Mouse (Mus musculus) intestine, postnatal 0 days (tissue): ENCODE results near the gene Cadps2. TPM values are rescaled to one million over a fixed set of nuclear protein-coding genes. Genes with fewer than 3 reads are reported as not detected.
A peak's percentile ranks its signal among the peaks of the same experiment; 100 is the strongest.

Experiments used
- ATAC-seq: fragments of 200-750 bp; cut with Nextera tagmentation; 2 replicates; pipeline ENCODE4 v1.8.0; 2017; ENCODE audit warnings: mild to moderate bottlenecking, moderate TSS enrichment, moderate library complexity
- H3K27ac ChIP-seq: fragments of 300-500 bp; sonication (generic); 2 replicates; pipeline ENCODE4 v1.5.1; 2014; ENCODE audit warnings: mild to moderate bottlenecking, low read depth, low read length, moderate library complexity
- H3K27me3 ChIP-seq: fragments of 300-500 bp; sonication (generic); replicated peaks from 2 replicates; pipeline ENCODE4 v1.6.1; 2014; ENCODE audit warnings: low read length, mixed read lengths; ENCODE audit not compliant: control insufficient read depth, insufficient read depth
- H3K36me3 ChIP-seq: fragments of 300-500 bp; sonication (generic); 2 replicates; pipeline ENCODE4 v1.6.1; 2014; ENCODE audit warnings: mild to moderate bottlenecking, moderate library complexity; ENCODE audit not compliant: control insufficient read depth, insufficient read depth
- H3K4me1 ChIP-seq: fragments of 300-500 bp; sonication (generic); replicated peaks from 2 replicates; pipeline ENCODE4 v1.6.1; 2014; ENCODE audit warnings: antibody characterized with exemption, low read length, mixed read lengths; ENCODE audit not compliant: control insufficient read depth, insufficient read depth
- H3K4me2 ChIP-seq: fragments of 300-500 bp; sonication (generic); replicated peaks from 2 replicates; pipeline ENCODE4 v1.6.1; 2014; ENCODE audit warnings: low read depth, mild to moderate bottlenecking, moderate library complexity
- H3K4me3 ChIP-seq: fragments of 300-500 bp; sonication (generic); 2 replicates; pipeline ENCODE4 v1.5.1; 2014; ENCODE audit warnings: low read depth, low read length
- H3K9ac ChIP-seq: fragments of 300-500 bp; sonication (generic); 2 replicates; pipeline ENCODE4 v1.6.1; 2014; ENCODE audit warnings: mild to moderate bottlenecking, low read depth, low read length
- H3K9me3 ChIP-seq: fragments of 300-500 bp; sonication (generic); 2 replicates; pipeline ENCODE4 v1.6.1; 2016; ENCODE audit warnings: mixed run types; ENCODE audit not compliant: control insufficient read depth
- CTCF ChIP-seq: sonication (generic); IDR thresholded peaks from 2 replicates; pipeline ENCODE4 v1.5.1; 2016; ENCODE audit warnings: low read depth, mild to moderate bottlenecking, control low read depth, antibody characterized with exemption, moderate library complexity
- WGBS: fragments of 180-500 bp; shearing (Covaris S2); extraction: QIAGEN DNeasy Blood & Tissue Kit; methylation state at CpG from one replicate; pipeline ENCODE4 v1.1.7; 2014; 5-methylcytosine and 5-hydroxymethylcytosine counted together
- polyA plus RNA-seq: library from polyadenylated mRNA; unstranded; fragments of >200 nt; fragmentation: Nextera tagmentation; extraction: Ambion mirVana; gene quantifications from 2 replicates; pipeline ENCODE4 v1.2.1, GENCODE M21; 2015

The Cadps2 gene
- polyA plus RNA-seq, 1 experiment from 2014 or later: 1.3 TPM

DNA sequence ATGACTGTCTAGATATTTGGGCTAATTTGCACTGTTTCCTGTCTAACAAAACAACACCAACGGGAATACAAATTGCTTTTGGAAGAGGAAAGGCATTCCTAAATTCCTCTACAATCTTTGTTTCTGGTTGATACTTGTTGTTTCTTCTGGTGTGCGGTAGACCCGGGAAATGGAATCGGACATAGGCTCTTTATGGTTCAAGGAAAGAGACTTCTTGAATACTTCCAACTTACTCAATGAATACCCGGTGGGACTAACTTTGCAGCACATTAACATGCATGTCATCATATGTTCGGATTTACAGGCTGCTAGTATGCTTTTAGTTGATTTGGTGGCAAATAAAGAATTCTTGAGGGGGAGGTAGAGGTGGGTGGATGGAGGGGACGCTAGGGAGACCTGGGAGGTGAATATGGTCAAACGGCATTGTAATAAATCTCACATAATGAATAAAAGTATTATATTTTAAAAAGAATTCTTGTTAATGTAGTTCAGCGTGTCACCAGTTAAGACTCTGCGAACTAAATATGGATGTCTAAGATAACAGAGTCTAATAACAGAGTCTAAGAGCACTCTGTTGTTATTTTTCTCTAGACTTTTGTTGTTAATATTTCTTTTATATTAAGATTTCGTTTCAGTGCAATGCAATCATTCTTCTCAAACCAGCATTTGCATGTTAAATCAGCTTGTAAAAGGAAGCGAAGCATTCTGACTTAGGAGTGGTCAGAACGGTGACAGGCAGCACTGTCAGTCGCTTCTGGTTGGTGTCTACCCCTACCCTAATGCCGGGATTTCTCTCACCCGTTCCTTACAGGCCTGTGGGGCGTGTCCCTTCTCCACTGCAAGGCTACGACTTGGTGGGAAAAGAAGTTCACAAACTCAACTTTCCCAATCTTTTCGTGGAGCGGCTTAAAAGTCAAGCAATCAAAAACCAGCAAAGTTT lies 586.8 kb downstream of the Cadps2 start:
- no peak overlapping the region for H3K9ac ChIP-seq
- 4% methylated on average over 20 of the region's 20 CpGs for WGBS
- peaks cover 89% of the 10 kb centered on the region for H3K27me3 ChIP-seq
- H3K9me3 ChIP-seq: no peaks in the 10 kb centered on the region
- TF ChIP-seq CTCF: no peak
- H3K4me2 ChIP-seq: no peak overlapping the region
- H3K4me3 ChIP-seq: no peak overlapping the region
- ATAC-seq: no peak
- no peaks in the 10 kb centered on the region for H3K4me1 ChIP-seq
- no peak overlapping the region for H3K27ac ChIP-seq
- no peaks in the 10 kb centered on the region for H3K36me3 ChIP-seq

DNA sequence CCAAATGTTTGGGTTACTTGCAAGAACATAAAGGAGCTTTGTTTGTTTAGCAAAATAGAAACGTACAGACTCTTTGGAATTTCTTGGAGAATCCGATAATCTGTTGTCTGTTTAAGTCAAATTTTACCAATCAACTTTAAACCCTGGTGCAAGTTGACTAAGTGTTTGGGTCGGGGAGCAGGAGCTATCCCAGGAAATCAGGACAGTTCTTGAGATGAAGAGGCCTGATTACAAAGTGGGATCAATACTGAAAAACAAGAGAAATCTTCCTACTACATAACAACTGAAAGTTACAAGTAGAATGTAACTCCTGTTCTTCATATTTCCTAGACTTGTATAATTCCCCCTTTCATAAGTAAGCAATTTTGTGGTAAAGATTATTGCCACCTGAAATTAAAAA lies 587.8 kb downstream of the Cadps2 start:
- Histone ChIP-seq H3K4me2 (no peak overlapping the region), H3K9me3 (no peaks in the 10 kb centered on the region), H3K9ac (no peak overlapping the region), H3K36me3 (no peaks in the 10 kb centered on the region), H3K27me3 (peaks cover 93% of the 10 kb centered on the region), H3K27ac (no peak overlapping the region), H3K4me3 (no peak overlapping the region), H3K4me1 (no peaks in the 10 kb centered on the region)
- WGBS: 6% methylated on average over 3 of the region's 3 CpGs
- ATAC-seq: no peak
- no peak for TF ChIP-seq CTCF

- H3K27me3 ChIP-seq: peaks cover 92% of the 10 kb centered on the region
- no peaks in the 10 kb centered on the region for H3K4me1 ChIP-seq
- H3K9ac ChIP-seq: no peak overlapping the region
- ATAC-seq: no peak
- H3K27ac ChIP-seq: no peak overlapping the region
- no peak overlapping the region for H3K4me3 ChIP-seq
- WGBS: 3% methylated on average over 22 of the region's 22 CpGs
- no peaks in the 10 kb centered on the region for H3K36me3 ChIP-seq
- H3K4me2 ChIP-seq: no peak overlapping the region
- no peaks in the 10 kb centered on the region for H3K9me3 ChIP-seq
- no peak for TF ChIP-seq CTCF
Observed at GRCm38 (mm10) chr6:23250288-23250955, 588.8 kb downstream of the Cadps2 start.

DNA sequence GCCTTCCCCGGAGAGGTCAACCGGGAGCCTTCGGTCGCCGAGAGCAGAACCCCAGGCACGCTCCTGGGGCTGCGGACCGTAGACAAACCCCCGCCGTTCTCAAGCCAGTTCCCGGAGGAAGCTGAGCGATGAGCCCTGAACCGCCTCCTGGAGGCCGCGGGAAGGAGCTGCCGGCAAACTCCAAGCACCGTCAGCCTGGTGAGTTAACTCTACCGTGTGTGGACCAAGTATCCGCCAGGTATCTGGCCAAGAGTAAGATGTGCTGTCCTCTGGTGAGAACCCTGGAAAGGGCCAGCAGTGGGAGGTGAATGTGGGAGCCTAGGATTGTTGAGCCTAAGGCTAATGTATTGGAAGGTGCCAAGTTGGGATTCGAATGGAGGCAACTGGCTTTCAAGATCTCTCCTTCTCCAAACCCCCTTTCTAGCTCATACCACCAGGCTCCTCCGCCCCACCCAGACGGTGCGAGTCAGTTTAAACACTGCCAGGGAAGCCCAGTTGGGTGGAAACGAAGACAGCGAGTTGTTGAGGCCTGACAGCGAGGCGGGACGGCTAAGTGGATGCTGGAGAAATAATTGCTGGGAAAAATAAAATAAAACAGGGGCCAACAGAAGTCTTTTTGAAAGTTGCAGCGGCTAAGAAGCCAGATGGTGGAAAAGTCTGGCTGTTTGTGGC lies 589.5 kb downstream of the Cadps2 start:
- H3K27me3 ChIP-seq: peaks cover 92% of the 10 kb centered on the region
- no peaks in the 10 kb centered on the region for H3K4me1 ChIP-seq
- H3K27ac ChIP-seq: no peak overlapping the region
- ATAC-seq: no peak
- no peak overlapping the region for H3K9ac ChIP-seq
- peak overlapping the region; percentile 44 for H3K4me2 ChIP-seq
- H3K4me3 ChIP-seq: peak overlapping the region; percentile 18; the same call in 1 of the 2 replicates
- no peaks in the 10 kb centered on the region for H3K36me3 ChIP-seq
- no peaks in the 10 kb centered on the region for H3K9me3 ChIP-seq
- TF ChIP-seq CTCF: peak; percentile 43; the same call in 1 of the 2 replicates
- 2% methylated on average over 29 of the region's 29 CpGs for WGBS

DNA sequence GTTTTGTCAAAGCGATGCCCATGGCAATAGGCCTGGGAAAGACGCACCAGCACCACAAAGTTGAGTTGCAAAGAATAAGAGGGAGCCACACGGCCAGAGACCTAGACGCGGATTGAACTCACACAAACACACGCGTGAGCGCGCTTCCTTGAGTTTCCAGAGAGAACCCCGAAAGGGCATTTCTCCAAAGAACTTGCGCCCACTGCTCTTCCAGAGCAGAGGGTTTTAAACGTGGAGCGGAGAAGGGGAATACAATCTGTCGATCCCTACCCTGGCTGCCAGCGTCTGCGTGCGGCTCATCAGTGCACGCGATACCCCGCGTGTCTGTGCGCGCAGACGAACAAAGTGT lies 590.2 kb downstream of the Cadps2 start:
- H3K36me3 ChIP-seq: no peaks in the 10 kb centered on the region
- no peak for ATAC-seq
- H3K4me2 ChIP-seq: peak overlapping the region; percentile 44; the same call in 1 of the 2 replicates
- no peaks in the 10 kb centered on the region for H3K4me1 ChIP-seq
- no peak overlapping the region for H3K9ac ChIP-seq
- no peak overlapping the region for H3K27ac ChIP-seq
- WGBS: 1% methylated on average over 24 of the region's 24 CpGs
- peaks cover 93% of the 10 kb centered on the region for H3K27me3 ChIP-seq
- no peak for TF ChIP-seq CTCF
- H3K4me3 ChIP-seq: no peak overlapping the region
- H3K9me3 ChIP-seq: no peaks in the 10 kb centered on the region
